Mouse (Mus musculus): ENCODE results near the gene Rchy1. TPM values are rescaled to one million over a fixed set of nuclear protein-coding genes. Genes with fewer than 3 reads are reported as not detected.

Gene Rchy1
- 10 to 100 TPM; 23.0 to 28.6 TPM for total RNA-seq (2021)
- long read RNA-seq, experiment 1, transcript Rchy1-201 (9 exons, 1,967 nt), result major isoform, 44 of 50 reads
- long read RNA-seq, experiment 1, partial matches to known transcripts, result 0 of 50 reads
- long read RNA-seq, experiment 1, other reads (novel, unspliced or antisense), result 5 of 50 reads
- long read RNA-seq, experiment 2, transcript Rchy1-201 (9 exons, 1,967 nt), result major isoform, 32 of 45 reads
- long read RNA-seq, experiment 2, partial matches to known transcripts, result 5 of 45 reads
- long read RNA-seq, experiment 2, other reads (novel, unspliced or antisense), result 4 of 45 reads

- peak; percentile 97 for DNase-seq (ENCODE audit: low spot score)
Observed at GRCm38 (mm10) chr5:91962639-91963440, at the start of gene Rchy1. TSS of gene Rchy1 (minus strand) at chr5:91963068.

- DNase-seq (ENCODE audit: low spot score), result no peak
Observed at GRCm38 (mm10) chr5:92011756-92012155, 48.9 kb upstream of the Rchy1 start.

DNA sequence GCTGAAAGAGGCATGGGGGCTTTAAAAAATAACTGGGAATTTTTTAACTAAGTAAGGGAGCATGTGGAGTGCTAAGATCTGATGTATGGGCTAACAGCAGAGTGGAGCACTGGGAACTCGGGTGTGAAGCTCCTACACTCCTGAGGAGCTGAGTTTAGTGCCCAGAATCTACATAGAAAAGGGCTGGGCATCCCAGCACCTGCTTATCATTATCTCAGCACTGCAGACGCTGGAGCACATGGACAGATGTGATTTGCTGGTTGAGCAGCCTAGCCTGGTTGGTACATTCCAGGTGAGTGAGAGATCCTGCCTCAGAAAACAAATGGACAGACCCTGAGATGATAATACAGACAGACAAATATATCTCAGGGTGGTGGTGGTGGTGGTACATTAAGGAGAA, 47.0 kb upstream of the Rchy1 start:
- no peak for DNase-seq (ENCODE audit: low spot score)

- DNase-seq (ENCODE audit: low spot score), result no peak
Observed at GRCm38 (mm10) chr5:92003011-92003410, 40.1 kb upstream of the Rchy1 start.

GRCm38 (mm10) chr5:92000770-92001169, 37.9 kb upstream of the Rchy1 start:
- no peak for DNase-seq (ENCODE audit: low spot score)

- peak; percentile 4 for DNase-seq (ENCODE audit: low spot score)
Observed at GRCm38 (mm10) chr5:91994546-91994945, 31.7 kb upstream of the Rchy1 start.

DNA sequence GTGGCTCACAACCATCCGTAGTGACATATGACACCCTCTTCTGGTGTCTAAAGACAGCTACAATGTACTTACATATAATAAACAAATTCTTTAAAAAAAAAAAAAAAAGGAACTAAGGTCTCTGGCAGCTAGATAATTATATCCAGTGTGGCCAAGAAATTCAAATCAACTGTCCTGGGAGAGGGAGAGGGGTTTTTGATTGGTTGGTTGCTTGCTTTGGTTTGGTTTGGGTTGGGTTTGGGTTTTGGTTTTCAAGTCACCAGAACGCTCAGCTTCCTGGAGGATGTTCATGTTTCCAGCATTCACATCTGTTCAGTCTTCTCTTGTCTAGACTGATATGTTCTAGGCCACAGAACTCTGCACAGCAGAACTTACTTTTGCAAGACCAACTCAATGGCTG, 30.2 kb upstream of the Rchy1 start:
- DNase-seq (ENCODE audit: low spot score), result no peak

GRCm38 (mm10) chr5:91991191-91991937, 28.5 kb upstream of the Rchy1 start:
- DNase-seq (ENCODE audit: low spot score), result no peak

- DNase-seq (ENCODE audit: low spot score), result no peak
Observed at GRCm38 (mm10) chr5:91989261-91989660, 26.4 kb upstream of the Rchy1 start.

- DNase-seq (ENCODE audit: low spot score), result no peak
Observed at GRCm38 (mm10) chr5:91987799-91988198, 24.9 kb upstream of the Rchy1 start.

DNA sequence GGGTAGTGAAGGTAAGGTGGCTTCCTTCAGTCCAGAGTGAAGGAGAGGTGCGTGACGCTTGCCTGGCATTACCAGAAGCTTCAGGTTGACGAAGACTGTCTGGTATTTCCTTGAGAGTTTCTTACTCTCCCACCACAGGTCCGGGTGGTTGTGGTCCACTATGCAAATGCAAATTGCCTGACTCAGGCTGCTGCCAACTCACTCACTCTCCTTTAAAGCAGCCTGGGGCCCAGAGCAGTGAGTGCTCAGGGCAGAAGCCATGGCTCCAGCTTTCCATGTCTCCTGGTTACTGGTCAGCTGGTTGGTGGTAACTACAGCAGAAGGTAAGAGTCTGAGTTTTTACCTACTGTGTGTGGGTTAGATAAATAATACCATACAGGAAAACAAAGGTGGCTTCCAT, 24.4 kb upstream of the Rchy1 start, which contains the start of gene Odaph:
TSS of gene Odaph (plus strand) at position 240 of the 400 bp plus-strand sequence.
- no peak for DNase-seq (ENCODE audit: low spot score)

DNA sequence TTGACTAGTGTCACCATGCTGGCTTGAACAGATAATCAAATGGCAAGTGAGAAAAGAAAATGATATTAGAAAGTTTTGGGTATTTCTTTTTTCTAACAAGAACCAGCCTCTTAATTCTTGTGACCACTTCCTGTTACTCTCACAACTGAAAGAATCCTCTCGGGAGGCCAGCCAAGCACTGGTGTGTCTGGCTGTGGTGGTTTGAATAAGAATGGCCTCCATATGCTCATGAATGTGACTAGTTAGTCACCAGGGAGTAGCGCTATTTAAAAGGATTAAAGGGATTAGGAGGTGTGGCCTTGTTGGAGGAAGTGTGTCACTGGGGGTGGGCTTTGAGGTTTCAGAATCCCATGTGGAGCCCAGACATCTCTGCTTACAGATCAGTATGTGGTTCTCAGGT, 22.9 kb upstream of the Rchy1 start:
- no peak for DNase-seq (ENCODE audit: low spot score)

- no peak for DNase-seq (ENCODE audit: low spot score)
Observed at GRCm38 (mm10) chr5:91983490-91983889, 20.6 kb upstream of the Rchy1 start.

- no peak for DNase-seq (ENCODE audit: low spot score)
Observed at GRCm38 (mm10) chr5:91981176-91981840, 18.4 kb upstream of the Rchy1 start.

DNA sequence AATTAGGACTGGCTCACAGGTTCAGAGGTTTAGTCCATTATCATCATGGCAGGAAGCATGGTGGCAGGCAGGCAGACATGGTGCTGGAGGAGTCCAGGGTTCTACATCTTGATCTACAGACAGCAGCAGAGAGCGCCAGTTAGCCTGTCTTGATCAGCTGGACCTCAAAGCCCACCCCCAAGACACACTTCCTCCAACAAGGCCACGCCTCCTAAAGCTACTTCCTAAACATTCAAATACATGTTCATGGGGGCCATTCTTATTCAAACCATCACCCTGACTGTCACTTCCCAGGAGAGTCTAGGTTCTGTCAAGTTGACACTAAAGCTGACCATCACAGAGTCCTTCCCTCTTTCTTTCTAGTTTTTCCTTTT, 14.5 kb upstream of the Rchy1 start:
- no peak for DNase-seq (ENCODE audit: low spot score)

- no peak for DNase-seq (ENCODE audit: low spot score)
Observed at GRCm38 (mm10) chr5:91976566-91977396, 13.9 kb upstream of the Rchy1 start.

- no peak for DNase-seq (ENCODE audit: low spot score)
Observed at GRCm38 (mm10) chr5:91975758-91976157, 12.9 kb upstream of the Rchy1 start.

DNA sequence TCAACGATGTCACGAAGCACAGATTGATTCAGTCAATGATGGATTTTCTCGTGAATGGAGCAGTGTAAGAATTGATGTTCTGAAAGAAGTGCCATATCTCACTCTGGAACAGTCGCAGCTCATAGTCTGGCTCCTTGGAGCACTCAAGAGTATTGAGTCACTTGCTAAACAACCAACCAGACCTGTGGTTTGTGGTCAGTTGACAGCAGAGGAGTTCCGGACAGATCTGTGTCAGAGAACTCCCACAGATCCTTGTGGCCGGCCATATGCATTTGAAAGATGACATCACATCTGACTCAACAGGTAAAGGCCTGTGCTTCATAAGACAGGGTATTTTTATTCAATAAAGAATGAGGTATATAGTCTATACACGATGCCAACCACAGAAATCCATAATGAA, 11.1 kb upstream of the Rchy1 start:
- DNase-seq (ENCODE audit: low spot score), result no peak

DNA sequence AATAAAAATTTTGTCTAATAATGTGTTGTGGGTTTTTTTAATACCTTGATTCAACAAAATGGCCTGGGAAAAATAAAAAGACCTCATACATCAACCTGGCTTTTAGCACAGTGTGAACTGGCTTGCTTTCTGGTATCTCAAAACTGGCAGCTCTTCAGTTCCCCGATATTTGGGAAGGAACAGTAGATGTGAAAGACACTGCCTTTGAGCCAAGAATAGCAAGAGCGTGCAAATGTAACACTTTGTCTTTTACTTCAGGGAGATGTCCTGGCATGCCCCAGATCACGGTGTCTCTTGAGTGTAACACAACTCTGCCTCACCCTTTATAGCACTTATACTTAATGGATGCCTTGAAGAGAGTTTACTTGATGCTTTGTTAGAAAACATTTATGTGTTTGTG, 9.2 kb upstream of the Rchy1 start:
- no peak for DNase-seq (ENCODE audit: low spot score)

GRCm38 (mm10) chr5:91962259-91962638, 619 bp downstream of the Rchy1 start:
- no peak for DNase-seq (ENCODE audit: low spot score)

GRCm38 (mm10) chr5:91961370-91961769, 1.5 kb downstream of the Rchy1 start:
- DNase-seq (ENCODE audit: low spot score), result peak; percentile 5
